Mouse (Mus musculus) heart, postnatal 0 days (tissue): ENCODE measurements at regions not wholly inside any gene's neighbourhood (a gene's known extent, or its start where the extent isn't known, plus 50 kb on each side); places are given as distances from the start of the nearest gene placed in this dataset.

Source experiments
- CTCF ChIP-seq: IDR thresholded peaks from 2 replicates; pipeline ENCODE4 v1.5.1; 2016; ENCODE audit warnings: antibody characterized with exemption, control low read depth, low read depth
- EP300 ChIP-seq: IDR thresholded peaks from 2 replicates; pipeline ENCODE4 v1.6.1; 2016; ENCODE audit warnings: antibody characterized with exemption, low read depth

DNA sequence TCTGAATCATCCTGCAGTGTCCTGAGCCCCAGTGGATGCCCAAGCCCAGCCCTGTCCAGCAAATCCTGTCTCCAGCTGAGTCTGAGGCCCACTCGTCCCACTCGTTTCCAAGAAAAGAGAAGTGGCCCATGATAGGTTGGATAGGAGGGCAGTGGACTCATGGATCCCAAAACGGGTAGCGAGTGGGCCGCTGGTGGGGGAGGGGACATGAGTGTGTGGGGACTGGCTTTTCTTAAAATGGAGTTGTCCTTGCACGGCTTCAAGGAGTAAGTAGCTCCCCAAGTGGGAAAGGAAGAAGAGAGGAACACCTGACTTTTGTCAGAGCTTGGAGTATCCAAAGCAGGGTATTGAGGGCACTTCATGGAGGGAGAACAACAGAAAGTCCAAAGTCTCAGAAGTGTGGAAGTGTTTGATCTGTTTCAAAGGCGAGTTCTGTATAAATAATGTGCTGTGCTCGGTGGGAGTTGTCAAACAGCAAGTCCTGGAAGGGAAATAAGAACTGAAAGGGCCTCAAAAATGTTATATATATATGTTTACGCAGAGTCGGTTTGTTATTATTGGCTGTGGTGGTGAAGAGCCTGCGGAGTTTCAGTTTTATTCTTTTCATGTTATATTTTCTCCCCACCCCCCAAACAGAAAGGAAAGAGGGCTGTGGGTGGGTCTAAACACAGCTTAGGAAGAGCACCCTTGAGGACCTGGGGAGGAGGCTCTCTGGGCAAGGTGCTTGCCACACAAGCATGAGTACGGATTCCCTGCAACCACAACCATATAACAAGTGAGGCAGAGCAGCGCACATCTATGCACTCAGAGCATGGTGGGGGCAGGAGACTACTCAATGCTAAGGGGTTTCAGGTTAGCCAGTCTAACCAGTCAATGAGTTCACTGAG lies 124.1 kb upstream of the Slc44a1 start:
- no peak for TF ChIP-seq EP300
- TF ChIP-seq CTCF, result no peak
